In genomic region chr19:3929211-3929941, GRCm38 (mm10) we compare ENCODE assay signal across 8 mouse cellular contexts. TPM values are rescaled to one million over a fixed set of nuclear protein-coding genes. Genes with fewer than 3 reads are reported as not detected.
DNase-seq lines count a peak whose midpoint lies in the region; ATAC-seq and TF ChIP-seq lines count a peak whose summit lies in the region.

Gene Aldh3b1, minus strand, starts transcription at chr19:3929808.

- no peak within 1 kb of the TSS for H3K4me3 ChIP-seq in hindbrain, postnatal 0 days (ENCODE audit: low read length)
- no peak within 1 kb of the TSS for H3K4me3 ChIP-seq in limb, embryonic 10.5 days
- no peak within 1 kb of the TSS for H3K4me3 ChIP-seq in midbrain, embryonic 10.5 days
- H3K4me3 ChIP-seq in stomach, embryonic 14.5 days (ENCODE audit: low read depth, low read length): no peak within 1 kb of the TSS

- H3K9ac ChIP-seq in hindbrain, postnatal 0 days (replicated peaks; ENCODE audit: low read length): peak within 1 kb of the TSS; percentile 25; the same call in 1 of the 2 replicates
- H3K9ac ChIP-seq in stomach, embryonic 14.5 days (replicated peaks; ENCODE audit: low read depth, low read length): no peak within 1 kb of the TSS

- intact Hi-C loops in gastrocnemius, postnatal 36 days (cut with DNase I): no loop called here

- no peaks in the 10 kb centered on the region for H3K36me3 ChIP-seq in hindbrain, postnatal 0 days (ENCODE audit: insufficient read depth, low read length)
- no peaks in the 10 kb centered on the region for H3K36me3 ChIP-seq in limb, embryonic 10.5 days
- no peaks in the 10 kb centered on the region for H3K36me3 ChIP-seq in midbrain, embryonic 10.5 days
- H3K36me3 ChIP-seq in stomach, embryonic 14.5 days (ENCODE audit: control insufficient read depth, insufficient read depth, low read length): no peaks in the 10 kb centered on the region

- peak; percentile 83 for DNase-seq in layer of hippocampus, adult 11-12 months (ENCODE audit: low spot score)
- DNase-seq in layer of hippocampus, adult 9-10 months (ENCODE audit: low spot score): no peak
- DNase-seq in cerebellum, postnatal 25 days: peak; percentile 92 to 93
- peak; percentile 90 to 94 for DNase-seq in gastrocnemius, postnatal 36 days
- DNase-seq in hindbrain, postnatal 0 days (ENCODE audit: low spot score): peak; percentile 82
- no peak for DNase-seq in limb, embryonic 10.5 days (ENCODE audit: low spot score)
- DNase-seq in midbrain, embryonic 10.5 days (ENCODE audit: low spot score): no peak

- WGBS in hindbrain, postnatal 0 days: 27% methylated on average over 12 of the region's 12 CpGs
- WGBS in limb, embryonic 10.5 days: 66% methylated on average over 12 of the region's 12 CpGs
- 72% methylated on average over 12 of the region's 12 CpGs for WGBS in midbrain, embryonic 10.5 days
- 46% methylated on average over 12 of the region's 12 CpGs for WGBS in stomach, embryonic 14.5 days

- H3K27me3 ChIP-seq in hindbrain, postnatal 0 days (ENCODE audit: insufficient read depth, low read length): no peaks in the 10 kb centered on the region
- H3K27me3 ChIP-seq in limb, embryonic 10.5 days (ENCODE audit: low read depth, poor library complexity, severe bottlenecking): no peaks in the 10 kb centered on the region
- no peaks in the 10 kb centered on the region for H3K27me3 ChIP-seq in midbrain, embryonic 10.5 days (ENCODE audit: low read depth, poor library complexity, severe bottlenecking)
- no peaks in the 10 kb centered on the region for H3K27me3 ChIP-seq in stomach, embryonic 14.5 days (ENCODE audit: control insufficient read depth, insufficient read depth, low read length)

- peak; percentile 89 for ATAC-seq in hindbrain, postnatal 0 days
- ATAC-seq in stomach, embryonic 14.5 days (ENCODE audit: insufficient number of reproducible peaks, insufficient read depth, low FRiP score, low read depth): peak; percentile 59; the same call in 1 of the 2 replicates

- H3K4me1 ChIP-seq in hindbrain, postnatal 0 days (ENCODE audit: insufficient read depth, low read length): 0 out of 2 replicates have a peak, but pooled peaks cover 9% of the 10 kb centered on the region
- peaks cover 11% of the 10 kb centered on the region for H3K4me1 ChIP-seq in limb, embryonic 10.5 days
- H3K4me1 ChIP-seq in midbrain, embryonic 10.5 days: peaks cover 14% of the 10 kb centered on the region
- peaks cover 18% of the 10 kb centered on the region for H3K4me1 ChIP-seq in stomach, embryonic 14.5 days (ENCODE audit: control insufficient read depth, insufficient read depth, low read length)

- no peak for TF ChIP-seq CTCF in hindbrain, postnatal 0 days (IDR thresholded peaks at IDR 0.05; ENCODE audit: low read depth)

- no peaks in the 10 kb centered on the region for H3K9me3 ChIP-seq in hindbrain, postnatal 0 days (ENCODE audit: low read length)
- no peaks in the 10 kb centered on the region for H3K9me3 ChIP-seq in limb, embryonic 10.5 days (replicated peaks)
- no peaks in the 10 kb centered on the region for H3K9me3 ChIP-seq in midbrain, embryonic 10.5 days (replicated peaks)
- no peaks in the 10 kb centered on the region for H3K9me3 ChIP-seq in stomach, embryonic 14.5 days (ENCODE audit: control insufficient read depth, low read depth, low read length)

- peak within 1 kb of the TSS; percentile 29 for H3K4me2 ChIP-seq in hindbrain, postnatal 0 days (ENCODE audit: low read depth, low read length)
- no peak within 1 kb of the TSS for H3K4me2 ChIP-seq in stomach, embryonic 14.5 days (replicated peaks; ENCODE audit: low read depth, low read length)

- peak within 1 kb of the TSS; percentile 73 for H3K27ac ChIP-seq in hindbrain, postnatal 0 days
- H3K27ac ChIP-seq in limb, embryonic 10.5 days: 0 out of 2 replicates have a peak within 1 kb of the TSS, but pooled peaks have one; percentile 30
- H3K27ac ChIP-seq in midbrain, embryonic 10.5 days (replicated peaks): peak within 1 kb of the TSS; percentile 18; the same call in 1 of the 2 replicates
- peak within 1 kb of the TSS; percentile 59; the same call in 1 of the 2 replicates for H3K27ac ChIP-seq in stomach, embryonic 14.5 days (ENCODE audit: low read length)

RNA-seq across cellular contexts. Expression of gene Aldh3b1, which starts in this region (rescaled TPM):
- 1 to 10 TPM in 1 of 2 experiments, under 1 TPM in 1; 0.92 to 1.6 TPM for total RNA-seq in gastrocnemius, postnatal 36 days (2021)
- total RNA-seq in hindbrain, postnatal 0 days (2014; rRNA removed): 2.2 and 3.0 TPM in 2 replicates
- polyA plus RNA-seq in hindbrain, postnatal 0 days (2015; fragmentation: Nextera tagmentation; extraction: Ambion mirVana): 3.5 and 4.3 TPM in 2 replicates
- 0.20 and 0.33 TPM in 2 replicates for polyA plus RNA-seq in limb, embryonic 10.5 days (2016; fragmentation: Nextera tagmentation; extraction: Ambion mirVana)
- 0.73 TPM in 2 replicates for polyA plus RNA-seq in midbrain, embryonic 10.5 days (2016; fragmentation: Nextera tagmentation; extraction: Ambion mirVana)
- 1.2 and 2.4 TPM in 2 replicates for polyA plus RNA-seq in stomach, embryonic 14.5 days (2014; fragmentation: Nextera tagmentation; extraction: Ambion mirVana)

Comparison
In these comparisons a context has a peak if more than half of its experiments do, and no peak if none do; other contexts are left out.
1. DNase-seq: peak in layer of hippocampus, adult 11-12 months (single experiment), cerebellum, postnatal 25 days (2 of 2), gastrocnemius, postnatal 36 days (2 of 2) and hindbrain, postnatal 0 days (single experiment); none in layer of hippocampus, adult 9-10 months (single experiment), limb, embryonic 10.5 days (single experiment) and midbrain, embryonic 10.5 days (single experiment).
2. H3K27ac ChIP-seq: peak in every context shown above with its lines; median percentile 73 in hindbrain, postnatal 0 days; 59 in stomach, embryonic 14.5 days; 30 in limb, embryonic 10.5 days; 18 in midbrain, embryonic 10.5 days.